Mouse (Mus musculus) bone marrow macrophage, adult 2 months (primary cell): ENCODE results near the gene Dennd1a.

Source experiments
- CTCF ChIP-seq: IDR thresholded peaks from 2 replicates; pipeline ENCODE4 v1.5.1; 2012; ENCODE audit warnings: low read depth, mild to moderate bottlenecking, low read length, moderate library complexity
- POLR2A ChIP-seq: IDR thresholded peaks from 2 replicates; pipeline ENCODE4 v1.6.1; 2012; ENCODE audit warnings: mild to moderate bottlenecking, low read depth, low read length, borderline replicate concordance

- TF ChIP-seq POLR2A (no peak), CTCF (no peak)
These were observed 280.0 kb downstream of the Dennd1a start for GRCm38 (mm10) chr2:38007238-38007637.
